Mouse (Mus musculus): ENCODE data around the gene Gpr50. TPM values are rescaled to one million over a fixed set of nuclear protein-coding genes. Genes with fewer than 3 reads are reported as not detected.

Gene Gpr50
- not detected for total RNA-seq (2021)
- not detected in 2 replicates for polyA plus RNA-seq (2012; rRNA removed)
- long read RNA-seq = 0 reads

GRCm38 (mm10) chrX:71663374-71663773 lies at the start of gene Gpr50:
Gene Gpr50 (plus strand): TSS chrX:71663667.
- 43% methylated on average over 9 of the region's 9 CpGs for WGBS
- H3K27me3 ChIP-seq (ENCODE audit: control insufficient read depth, insufficient read depth, low read length) = peaks cover 12% of the 10 kb centered on the region
- intact Hi-C loops (cut with DNase I) = no loop called here
- DNase-seq = no peak
- no peak within 1 kb of the TSS for H3K27ac ChIP-seq
- no peaks in the 10 kb centered on the region for H3K36me3 ChIP-seq (ENCODE audit: control insufficient read depth, insufficient read depth, low read length)
- TF ChIP-seq CTCF (IDR thresholded peaks at IDR 0.05) (no peak), EP300 (IDR thresholded peaks at IDR 0.05; ENCODE audit: insufficient read depth, low read depth, low read length) (no peak), POLR2A (IDR thresholded peaks at IDR 0.05; ENCODE audit: insufficient read depth, low read depth, low read length) (no peak)
- no peak within 1 kb of the TSS for H3K9ac ChIP-seq (ENCODE audit: low read depth, low read length)
- no peaks in the 10 kb centered on the region for H3K4me1 ChIP-seq (ENCODE audit: control insufficient read depth, insufficient read depth, low read length)
- H3K79me2 ChIP-seq (replicated peaks; ENCODE audit: control insufficient read depth, insufficient read depth, low read length) = no peaks in the 10 kb centered on the region
- no peak within 1 kb of the TSS for H3K4me3 ChIP-seq

GRCm38 (mm10) chrX:71622286-71622685 lies 41.2 kb upstream of the Gpr50 start:
- H3K27ac ChIP-seq = no peak overlapping the region
- no peaks in the 10 kb centered on the region for H3K4me1 ChIP-seq (ENCODE audit: control insufficient read depth, insufficient read depth, low read length)
- WGBS = 64% methylated on average over 1 of the region's 1 CpGs
- intact Hi-C loops (cut with DNase I) = no loop called here
- no peaks in the 10 kb centered on the region for H3K27me3 ChIP-seq (ENCODE audit: control insufficient read depth, insufficient read depth, low read length)
- no peak overlapping the region for H3K9ac ChIP-seq (ENCODE audit: low read depth, low read length)
- no peak for TF ChIP-seq POLR2A (IDR thresholded peaks at IDR 0.05; ENCODE audit: insufficient read depth, low read depth, low read length)
- TF ChIP-seq EP300 (IDR thresholded peaks at IDR 0.05; ENCODE audit: insufficient read depth, low read depth, low read length) = no peak
- TF ChIP-seq CTCF (IDR thresholded peaks at IDR 0.05) = no peak
- H3K4me3 ChIP-seq = no peak overlapping the region
- no peaks in the 10 kb centered on the region for H3K79me2 ChIP-seq (replicated peaks; ENCODE audit: control insufficient read depth, insufficient read depth, low read length)
- no peaks in the 10 kb centered on the region for H3K36me3 ChIP-seq (ENCODE audit: control insufficient read depth, insufficient read depth, low read length)
- no peak for DNase-seq

- H3K79me2 ChIP-seq (replicated peaks; ENCODE audit: control insufficient read depth, insufficient read depth, low read length) = no peaks in the 10 kb centered on the region
- H3K27me3 ChIP-seq (ENCODE audit: control insufficient read depth, insufficient read depth, low read length) = no peaks in the 10 kb centered on the region
- H3K4me1 ChIP-seq (ENCODE audit: control insufficient read depth, insufficient read depth, low read length) = no peaks in the 10 kb centered on the region
- TF ChIP-seq EP300 (IDR thresholded peaks at IDR 0.05; ENCODE audit: insufficient read depth, low read depth, low read length) (no peak), CTCF (IDR thresholded peaks at IDR 0.05) (peak; percentile 60)
- no peak overlapping the region for H3K4me3 ChIP-seq
- no peak overlapping the region for H3K27ac ChIP-seq
- intact Hi-C loops (cut with DNase I) = loop anchor here (2.0 kb wide), 1 partner anchor 199 kb away; no protein-coding TSS in a partner anchor
- 11% methylated on average over 1 of the region's 1 CpGs for WGBS
- no peak overlapping the region for H3K9ac ChIP-seq (ENCODE audit: low read depth, low read length)
- no peaks in the 10 kb centered on the region for H3K36me3 ChIP-seq (ENCODE audit: control insufficient read depth, insufficient read depth, low read length)
- peak in 1 of 2 experiments; percentile 36 for DNase-seq
Observed at GRCm38 (mm10) chrX:71623843-71624242, 39.6 kb upstream of the Gpr50 start.

- no peaks in the 10 kb centered on the region for H3K27me3 ChIP-seq (ENCODE audit: control insufficient read depth, insufficient read depth, low read length)
- no peak overlapping the region for H3K9ac ChIP-seq (ENCODE audit: low read depth, low read length)
- H3K4me1 ChIP-seq (ENCODE audit: control insufficient read depth, insufficient read depth, low read length) = no peaks in the 10 kb centered on the region
- no peaks in the 10 kb centered on the region for H3K36me3 ChIP-seq (ENCODE audit: control insufficient read depth, insufficient read depth, low read length)
- H3K79me2 ChIP-seq (replicated peaks; ENCODE audit: control insufficient read depth, insufficient read depth, low read length) = no peaks in the 10 kb centered on the region
- peak in 1 of 2 experiments; percentile 30 for DNase-seq
- H3K27ac ChIP-seq = no peak overlapping the region
- 10% methylated on average over 4 of the region's 4 CpGs for WGBS
- TF ChIP-seq EP300 (IDR thresholded peaks at IDR 0.05; ENCODE audit: insufficient read depth, low read depth, low read length) = no peak
- peak; percentile 75 for TF ChIP-seq CTCF (IDR thresholded peaks at IDR 0.05)
- TF ChIP-seq POLR2A (IDR thresholded peaks at IDR 0.05; ENCODE audit: insufficient read depth, low read depth, low read length) = no peak
- intact Hi-C loops (cut with DNase I) = loop anchor here (1.0 kb wide), 1 partner anchor 203 kb away; no protein-coding TSS in a partner anchor
- H3K4me3 ChIP-seq = no peak overlapping the region
Observed at GRCm38 (mm10) chrX:71628306-71628705, 35.2 kb upstream of the Gpr50 start.

- Histone ChIP-seq H3K79me2 (replicated peaks; ENCODE audit: control insufficient read depth, insufficient read depth, low read length) (no peaks in the 10 kb centered on the region), H3K9ac (ENCODE audit: low read depth, low read length) (no peak overlapping the region), H3K36me3 (ENCODE audit: control insufficient read depth, insufficient read depth, low read length) (no peaks in the 10 kb centered on the region), H3K4me3 (no peak overlapping the region), H3K4me1 (ENCODE audit: control insufficient read depth, insufficient read depth, low read length) (no peaks in the 10 kb centered on the region), H3K27me3 (ENCODE audit: control insufficient read depth, insufficient read depth, low read length) (no peaks in the 10 kb centered on the region), H3K27ac (no peak overlapping the region)
- TF ChIP-seq EP300 (IDR thresholded peaks at IDR 0.05; ENCODE audit: insufficient read depth, low read depth, low read length) = no peak
- intact Hi-C loops (cut with DNase I) = no loop called here
- no peak for DNase-seq
- 64% methylated on average over 4 of the region's 4 CpGs for WGBS
Observed at GRCm38 (mm10) chrX:71630709-71631108, 32.8 kb upstream of the Gpr50 start.

GRCm38 (mm10) chrX:71631130-71631529 lies 32.3 kb upstream of the Gpr50 start:
- Histone ChIP-seq H3K27ac (no peak overlapping the region), H3K4me3 (no peak overlapping the region), H3K27me3 (ENCODE audit: control insufficient read depth, insufficient read depth, low read length) (no peaks in the 10 kb centered on the region), H3K79me2 (replicated peaks; ENCODE audit: control insufficient read depth, insufficient read depth, low read length) (no peaks in the 10 kb centered on the region), H3K36me3 (ENCODE audit: control insufficient read depth, insufficient read depth, low read length) (no peaks in the 10 kb centered on the region), H3K4me1 (ENCODE audit: control insufficient read depth, insufficient read depth, low read length) (no peaks in the 10 kb centered on the region), H3K9ac (ENCODE audit: low read depth, low read length) (no peak overlapping the region)
- WGBS = 58% methylated on average over 1 of the region's 1 CpGs
- TF ChIP-seq CTCF (IDR thresholded peaks at IDR 0.05) (no peak), POLR2A (IDR thresholded peaks at IDR 0.05; ENCODE audit: insufficient read depth, low read depth, low read length) (no peak)
- intact Hi-C loops (cut with DNase I) = no loop called here
- DNase-seq = no peak

All from heart, adult 2 months (tissue).